Mouse (Mus musculus) megakaryocyte-erythroid progenitor cell, adult 5-6 weeks (primary cell): Measurements from ENCODE around the gene Fbxo39. TPM values are rescaled to one million over a fixed set of nuclear protein-coding genes. Genes with fewer than 3 reads are reported as not detected.

Experiments used
- ATAC-seq: replicated peaks from 2 replicates; pipeline ENCODE4 v1.8.0; 2016; ENCODE audit warnings: mild to moderate bottlenecking, inconsistent platforms; ENCODE audit not compliant: severe bottlenecking, poor library complexity, low FRiP score, low TSS enrichment
- total RNA-seq, 2 experiments: library from RNA; stranded (forward) in 1 of 2; stranded (reverse) in 1 of 2; fragments of 200-1000, 215-1000 nt in 1 of 2; fragments of >200 nt in 1 of 2; fragmentation: Nextera tagmentation in 1 of 2; gene quantifications; 2 replicates each; pipeline ENCODE4 v1.2.3; 2014 to 2017

The Fbxo39 gene
- total RNA-seq, 2 experiments from 2014 or later: not detected

DNA sequence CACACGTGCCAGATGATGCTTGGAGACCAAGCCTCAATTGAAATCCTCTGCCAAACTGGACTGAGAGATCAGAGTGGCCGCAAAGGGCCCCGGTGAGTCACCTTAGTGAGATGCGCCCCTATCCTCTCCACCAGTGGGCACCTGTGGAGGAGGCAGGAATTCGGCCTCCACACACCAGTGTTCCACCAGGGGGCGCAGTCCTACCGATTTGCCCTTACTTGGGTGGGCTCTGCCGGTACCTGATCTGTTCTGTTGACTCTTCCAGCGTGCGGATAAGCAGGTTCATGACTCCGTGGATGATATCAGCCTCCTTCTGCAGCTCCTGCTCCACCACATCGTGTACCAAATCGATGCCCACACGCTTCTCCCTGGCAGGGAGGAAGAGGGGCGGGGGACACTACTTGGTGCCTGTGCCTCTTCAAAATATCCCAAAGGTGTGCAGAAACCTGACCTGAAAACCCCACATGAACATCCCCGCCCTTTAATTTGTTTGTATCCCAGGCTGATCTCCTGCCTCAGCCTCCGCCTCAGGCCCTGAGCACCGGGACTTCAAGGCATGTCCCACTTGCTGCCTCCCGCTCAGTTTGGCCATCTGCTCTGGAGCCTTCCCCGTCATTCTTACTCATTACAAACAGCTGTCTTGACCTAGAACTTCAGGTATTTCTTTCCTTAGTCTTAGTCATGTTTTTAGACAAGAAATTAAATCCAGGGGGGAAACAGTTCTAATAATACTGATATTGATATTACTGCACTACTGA is 40.9 kb downstream of the Fbxo39 start:
- peak; percentile 89 for ATAC-seq

DNA sequence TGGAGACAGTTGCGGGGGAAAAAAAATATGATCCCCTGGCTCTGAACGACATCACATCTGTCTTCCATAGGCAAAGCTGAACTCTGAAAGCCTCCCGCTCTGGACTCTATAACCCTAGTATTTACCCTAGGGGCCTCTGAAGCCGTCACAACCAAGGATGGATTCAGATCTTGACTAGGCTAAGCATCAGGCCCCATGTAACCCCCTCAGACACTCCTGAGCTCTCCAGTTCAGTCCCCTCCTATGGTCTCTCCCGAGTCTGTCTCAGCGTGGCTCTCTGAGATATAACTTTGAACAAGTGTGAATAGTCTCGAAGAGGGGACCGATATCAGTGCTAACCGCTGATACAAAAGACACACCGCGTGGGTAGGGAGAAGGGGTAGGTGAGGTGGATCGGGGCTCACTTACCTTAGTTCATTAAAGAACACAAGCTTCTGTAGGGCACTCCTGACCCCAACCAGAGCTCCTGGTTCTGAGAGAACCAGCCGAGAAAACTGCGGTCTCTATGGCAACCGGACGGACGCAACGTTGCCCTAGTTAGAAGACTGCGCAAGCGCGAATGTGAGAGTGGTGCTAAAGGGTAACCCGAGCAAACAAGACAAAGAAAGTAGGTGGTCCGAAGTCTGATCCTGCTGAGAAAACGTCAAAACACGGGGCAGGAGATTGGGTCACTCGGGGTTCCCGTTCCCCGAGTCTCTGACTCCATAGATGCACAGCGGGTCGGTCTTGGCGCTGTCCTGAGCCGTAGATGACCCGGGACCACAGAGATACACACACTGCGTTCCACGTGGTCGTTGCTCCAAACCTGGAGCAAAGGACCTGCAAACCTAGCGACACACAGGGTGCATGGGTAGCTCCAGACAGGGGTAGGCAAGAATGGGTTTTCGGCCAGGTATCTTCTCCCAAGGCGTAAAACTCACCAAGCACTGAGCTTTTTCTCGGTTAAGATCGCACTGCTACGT is 47.4 kb downstream of the Fbxo39 start:
- ATAC-seq: peak; percentile 47

DNA sequence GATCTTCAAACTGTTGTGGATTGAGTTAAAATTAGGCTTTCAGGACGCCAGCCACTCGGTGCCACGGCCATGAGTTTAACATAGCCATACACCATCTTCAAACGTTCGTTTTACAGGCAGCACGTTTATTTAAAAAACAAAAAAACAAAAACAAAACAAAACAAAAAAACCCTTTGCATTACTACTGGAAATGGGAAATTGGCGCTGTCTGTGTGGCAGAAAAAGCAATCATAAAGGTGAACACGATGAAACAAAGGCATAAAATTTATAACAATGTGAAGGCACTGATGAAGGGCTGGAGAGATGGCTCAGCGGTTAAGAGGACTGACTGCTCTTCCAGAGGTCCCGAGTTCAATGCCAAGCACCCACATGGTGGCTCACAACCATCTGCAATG is 48.1 kb downstream of the Fbxo39 start, which contains the start of gene Tekt1:
Gene Tekt1, minus strand, starts transcription at position 96 of the 395 bp plus-strand sequence.
- no peak for ATAC-seq

DNA sequence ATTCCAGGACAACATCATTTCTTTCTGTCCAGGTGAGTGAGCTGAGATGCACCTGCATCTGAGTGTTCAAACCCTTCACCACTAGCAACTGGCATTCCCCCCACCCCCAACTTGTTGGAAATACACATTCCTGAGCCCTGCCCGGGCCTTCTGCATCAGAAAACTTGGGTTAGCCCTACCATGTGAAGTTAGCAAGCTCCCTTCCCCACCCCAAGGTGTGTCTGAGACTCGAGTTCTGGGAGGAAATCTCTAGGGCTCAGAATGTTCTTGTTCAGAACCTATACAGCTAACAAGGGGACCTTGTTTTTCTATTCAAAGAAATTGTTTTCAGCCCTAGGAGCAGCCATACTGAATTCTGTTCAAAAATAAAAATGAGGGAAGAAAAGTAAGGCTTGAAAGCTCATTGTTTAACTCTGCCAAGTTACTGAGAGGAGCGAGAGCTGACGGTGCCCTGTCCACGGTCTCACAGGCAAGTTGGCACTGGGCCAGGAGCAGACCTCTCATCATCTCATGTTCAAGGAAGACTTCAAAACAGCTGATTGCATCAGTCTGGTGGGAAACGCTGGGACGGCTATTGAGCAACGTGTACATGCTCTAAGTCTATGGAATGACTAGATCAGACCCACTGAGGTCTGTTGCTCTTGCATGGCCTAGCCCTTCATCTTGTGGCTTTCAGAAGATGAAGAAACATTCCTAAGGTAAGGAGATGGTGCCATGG is 49.4 kb downstream of the Fbxo39 start:
- no peak for ATAC-seq

DNA sequence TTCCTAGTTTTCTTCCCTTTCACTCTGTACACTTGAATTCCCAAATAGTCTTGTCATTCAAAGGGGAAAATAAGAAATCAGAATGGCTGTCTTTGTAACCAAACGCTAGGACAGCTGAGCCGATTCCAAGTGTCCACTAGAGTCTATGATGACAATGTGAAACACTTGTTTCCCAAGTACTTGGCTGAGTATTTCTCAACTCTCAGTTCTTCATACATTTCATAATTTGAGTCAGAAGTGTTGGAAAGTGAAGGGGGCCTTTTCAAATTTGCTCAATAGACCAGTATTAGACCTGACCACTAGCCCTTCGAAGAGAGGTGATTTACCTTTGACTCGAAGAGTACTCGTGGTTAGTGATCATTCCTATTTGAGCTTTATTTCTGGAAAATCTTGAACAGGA is 50.3 kb downstream of the Fbxo39 start:
- no peak for ATAC-seq

GRCm38 (mm10) chr11:72366126-72366525 is 51.9 kb downstream of the Fbxo39 start:
- ATAC-seq: no peak

DNA sequence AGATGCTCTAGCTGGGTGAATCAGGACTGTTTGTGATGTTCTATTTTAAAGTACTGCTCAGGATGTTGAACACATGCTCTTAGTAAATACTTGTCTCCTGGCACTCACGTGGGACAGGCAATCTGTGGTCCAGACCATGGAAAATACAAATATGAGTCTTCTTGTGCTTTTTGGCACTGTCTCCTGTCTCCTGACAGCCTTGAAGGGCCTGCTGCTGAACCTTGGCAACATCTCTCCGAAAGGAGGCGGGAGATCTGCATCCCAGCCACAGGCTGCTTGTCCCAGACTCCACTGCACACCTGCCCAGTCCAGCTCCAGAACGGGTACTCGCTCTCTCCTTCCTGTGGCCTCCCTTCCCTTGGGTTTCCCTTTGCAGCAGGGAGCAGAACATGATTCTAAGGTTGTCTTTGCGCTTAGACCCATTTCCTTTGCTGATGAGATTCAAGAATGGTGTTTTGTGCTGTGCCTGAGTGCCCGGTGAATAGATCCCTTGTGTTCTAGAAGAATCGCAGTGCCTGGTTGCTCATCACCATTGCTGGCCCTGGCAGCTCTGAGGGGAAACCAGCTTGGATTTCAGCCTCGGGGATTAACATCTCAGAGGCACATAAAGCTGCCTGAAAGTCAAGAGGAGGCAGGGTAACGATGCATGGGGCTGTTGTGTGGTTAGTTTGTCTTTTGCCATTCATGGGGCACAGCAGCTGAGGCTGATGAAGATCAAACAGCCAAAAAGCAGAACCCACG is 53.9 kb downstream of the Fbxo39 start:
- ATAC-seq: no peak

Other genes with a start within 250 kb of the Fbxo39 start
- not detected in 2 replicates for gene Pitpnm3, start 178.7 kb upstream of the Fbxo39 start, total RNA-seq (2014; fragmentation: Nextera tagmentation)
- gene Pitpnm3, start 178.7 kb upstream of the Fbxo39 start, total RNA-seq (2017): not detected in 2 replicates
- 0.84 TPM in 1 of 2 replicates, not detected in the other for gene Gm43951, start 107.6 kb upstream of the Fbxo39 start, total RNA-seq (2014; fragmentation: Nextera tagmentation)
- not detected in 2 replicates for gene Gm43951, start 107.6 kb upstream of the Fbxo39 start, total RNA-seq (2017)
- 15.7 and 22.5 TPM in 2 replicates for gene 4933427D14Rik, start 107.0 kb upstream of the Fbxo39 start, total RNA-seq (2014; fragmentation: Nextera tagmentation)
- gene 4933427D14Rik, start 107.0 kb upstream of the Fbxo39 start, total RNA-seq (2017): 11.4 and 18.2 TPM in 2 replicates
- gene Txndc17, start 106.9 kb upstream of the Fbxo39 start, total RNA-seq (2014; fragmentation: Nextera tagmentation): 78.7 and 97.1 TPM in 2 replicates
- gene Txndc17, start 106.9 kb upstream of the Fbxo39 start, total RNA-seq (2017): 40.0 and 46.5 TPM in 2 replicates
- gene Med31, start 98.9 kb upstream of the Fbxo39 start, total RNA-seq (2014; fragmentation: Nextera tagmentation): 7.8 and 15.3 TPM in 2 replicates
- gene Med31, start 98.9 kb upstream of the Fbxo39 start, total RNA-seq (2017): 8.9 and 18.9 TPM in 2 replicates
- not detected in 2 replicates for gene Slc13a5, start 47.2 kb upstream of the Fbxo39 start, total RNA-seq (2014; fragmentation: Nextera tagmentation)
- not detected in 2 replicates for gene Slc13a5, start 47.2 kb upstream of the Fbxo39 start, total RNA-seq (2017)
- 11.1 and 27.1 TPM in 2 replicates for gene Xaf1, start 12.8 kb upstream of the Fbxo39 start, total RNA-seq (2014; fragmentation: Nextera tagmentation)
- gene Xaf1, start 12.8 kb upstream of the Fbxo39 start, total RNA-seq (2017): 10.1 and 11.1 TPM in 2 replicates
- gene Tekt1, start 48.0 kb downstream of the Fbxo39 start, total RNA-seq (2014; fragmentation: Nextera tagmentation): not detected in 2 replicates
- not detected in 2 replicates for gene Tekt1, start 48.0 kb downstream of the Fbxo39 start, total RNA-seq (2017)
- 0.50 and 0.52 TPM in 2 replicates for gene Smtnl2, start 97.3 kb downstream of the Fbxo39 start, total RNA-seq (2014; fragmentation: Nextera tagmentation)
- gene Smtnl2, start 97.3 kb downstream of the Fbxo39 start, total RNA-seq (2017): 0.11 TPM in 1 of 2 replicates, not detected in the other
- gene Ggt6, start 121.1 kb downstream of the Fbxo39 start, total RNA-seq (2014; fragmentation: Nextera tagmentation): not detected in 2 replicates
- not detected in 2 replicates for gene Ggt6, start 121.1 kb downstream of the Fbxo39 start, total RNA-seq (2017)
- gene Mybbp1a, start 126.9 kb downstream of the Fbxo39 start, total RNA-seq (2014; fragmentation: Nextera tagmentation): 215 and 248 TPM in 2 replicates
- 185 and 248 TPM in 2 replicates for gene Mybbp1a, start 126.9 kb downstream of the Fbxo39 start, total RNA-seq (2017)
- gene Spns2, start 175.5 kb downstream of the Fbxo39 start, total RNA-seq (2014; fragmentation: Nextera tagmentation): 38.3 and 46.8 TPM in 2 replicates
- 16.0 and 23.3 TPM in 2 replicates for gene Spns2, start 175.5 kb downstream of the Fbxo39 start, total RNA-seq (2017)
- gene Spns3, start 236.1 kb downstream of the Fbxo39 start, total RNA-seq (2014; fragmentation: Nextera tagmentation): 9.2 and 14.0 TPM in 2 replicates
- gene Spns3, start 236.1 kb downstream of the Fbxo39 start, total RNA-seq (2017): 3.8 and 7.1 TPM in 2 replicates